Mouse (Mus musculus): Measurements from ENCODE around the gene Elac2. TPM values are rescaled to one million over a fixed set of nuclear protein-coding genes. Genes with fewer than 3 reads are reported as not detected.
A peak's percentile ranks its signal among the peaks of the same experiment; 100 is the strongest.

The Elac2 gene
- polyA plus RNA-seq, 1 experiment from 2014 or later = 7.1 TPM

DNA sequence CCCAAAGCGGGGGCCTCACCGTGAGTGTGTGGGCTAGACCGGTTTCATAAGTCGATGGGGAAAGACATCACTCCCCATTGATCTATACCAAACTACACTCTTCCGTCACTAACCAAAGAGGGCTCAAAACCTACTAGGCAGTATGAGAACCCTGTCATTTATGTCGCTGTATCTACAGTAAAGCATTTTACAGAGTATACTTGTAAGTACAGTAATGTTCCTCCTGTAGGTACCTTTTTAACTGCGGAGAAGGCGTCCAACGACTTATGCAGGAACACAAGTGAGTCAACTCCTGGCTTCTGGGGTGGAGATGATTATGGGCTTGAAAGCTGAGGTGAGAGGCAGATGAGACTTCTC is 629 bp downstream of the Elac2 start:
- Histone ChIP-seq H3K4me2 (replicated peaks; ENCODE audit: low read depth) (peak overlapping the region; percentile 94), H3K4me1 (replicated peaks; ENCODE audit: control insufficient read depth, insufficient read depth, low read length) (no peaks in the 10 kb centered on the region), H3K36me3 (ENCODE audit: control insufficient read depth, insufficient read depth) (peaks cover 23% of the 10 kb centered on the region), H3K9ac (ENCODE audit: low read depth, low read length) (peak overlapping the region; percentile 69), H3K4me3 (ENCODE audit: low read depth, low read length) (peak overlapping the region; percentile 76), H3K27me3 (replicated peaks; ENCODE audit: control insufficient read depth, insufficient read depth, low read length) (no peaks in the 10 kb centered on the region), H3K9me3 (ENCODE audit: control insufficient read depth) (no peaks in the 10 kb centered on the region), H3K27ac (ENCODE audit: low read depth, low read length) (no peak overlapping the region)
- no peak for ATAC-seq
- no peak for TF ChIP-seq CTCF (IDR thresholded peaks at IDR 0.05; ENCODE audit: low read depth)
- 8% methylated on average over 9 of the region's 9 CpGs for WGBS

DNA sequence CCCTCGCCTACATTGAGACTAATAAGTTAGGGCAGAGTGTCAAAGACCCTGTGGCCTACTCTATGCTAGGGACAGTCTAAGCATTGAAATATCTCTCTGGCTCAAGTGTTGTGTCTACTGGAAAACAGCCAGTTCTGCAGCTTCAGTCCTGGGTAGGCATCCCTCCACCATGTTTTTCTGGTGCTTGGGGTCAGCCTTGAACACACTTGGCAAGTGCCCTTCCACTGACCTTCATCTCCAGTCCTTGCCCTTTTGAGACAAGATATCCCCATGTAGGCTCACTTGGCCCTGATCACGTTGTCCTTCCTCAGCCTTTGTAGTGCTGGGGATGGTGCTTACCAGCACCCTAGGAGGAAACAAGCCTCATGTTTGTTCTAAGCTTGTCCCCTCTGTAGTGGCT is 9.7 kb downstream of the Elac2 start:
- Histone ChIP-seq H3K4me1 (replicated peaks; ENCODE audit: control insufficient read depth, insufficient read depth, low read length) (no peaks in the 10 kb centered on the region), H3K9ac (ENCODE audit: low read depth, low read length) (no peak overlapping the region), H3K36me3 (ENCODE audit: control insufficient read depth, insufficient read depth) (peaks cover 90% of the 10 kb centered on the region), H3K27ac (ENCODE audit: low read depth, low read length) (no peak overlapping the region), H3K9me3 (ENCODE audit: control insufficient read depth) (no peaks in the 10 kb centered on the region), H3K27me3 (replicated peaks; ENCODE audit: control insufficient read depth, insufficient read depth, low read length) (no peaks in the 10 kb centered on the region), H3K4me3 (ENCODE audit: low read depth, low read length) (no peak overlapping the region), H3K4me2 (replicated peaks; ENCODE audit: low read depth) (no peak overlapping the region)
- no peak for ATAC-seq
- WGBS = 88% methylated on average over 2 of the region's 2 CpGs
- TF ChIP-seq CTCF (IDR thresholded peaks at IDR 0.05; ENCODE audit: low read depth) = no peak

GRCm38 (mm10) chr11:64998439-64998838 is 19.6 kb downstream of the Elac2 start:
- H3K36me3 ChIP-seq (ENCODE audit: control insufficient read depth, insufficient read depth) = peaks cover 89% of the 10 kb centered on the region
- no peak overlapping the region for H3K27ac ChIP-seq (ENCODE audit: low read depth, low read length)
- 82% methylated on average over 3 of the region's 3 CpGs for WGBS
- H3K9ac ChIP-seq (ENCODE audit: low read depth, low read length) = no peak overlapping the region
- no peak overlapping the region for H3K4me2 ChIP-seq (replicated peaks; ENCODE audit: low read depth)
- ATAC-seq = no peak
- H3K27me3 ChIP-seq (replicated peaks; ENCODE audit: control insufficient read depth, insufficient read depth, low read length) = no peaks in the 10 kb centered on the region
- no peak for TF ChIP-seq CTCF (IDR thresholded peaks at IDR 0.05; ENCODE audit: low read depth)
- H3K4me3 ChIP-seq (ENCODE audit: low read depth, low read length) = no peak overlapping the region
- H3K9me3 ChIP-seq (ENCODE audit: control insufficient read depth) = no peaks in the 10 kb centered on the region
- H3K4me1 ChIP-seq (replicated peaks; ENCODE audit: control insufficient read depth, insufficient read depth, low read length) = no peaks in the 10 kb centered on the region

DNA sequence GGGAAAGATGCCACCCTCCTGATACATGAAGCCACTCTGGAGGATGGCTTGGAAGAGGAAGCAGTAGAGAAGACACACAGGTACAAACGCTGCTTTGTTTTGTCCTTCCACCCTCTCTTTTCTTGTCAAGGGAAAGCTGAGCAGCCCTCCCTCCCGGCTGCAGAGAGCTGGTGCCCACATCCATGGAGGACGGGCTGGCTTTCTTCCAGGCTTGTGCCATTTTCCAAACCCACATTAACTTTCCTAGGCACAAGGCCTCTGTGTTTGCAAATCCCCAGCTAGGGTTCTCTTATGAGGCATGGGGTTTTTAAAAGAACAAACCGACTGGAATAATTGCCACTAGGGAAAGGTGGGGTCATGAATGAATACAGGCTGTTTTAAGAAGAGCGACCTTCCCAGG is 20.8 kb downstream of the Elac2 start:
- Histone ChIP-seq H3K9ac (ENCODE audit: low read depth, low read length) (no peak overlapping the region), H3K36me3 (ENCODE audit: control insufficient read depth, insufficient read depth) (peaks cover 76% of the 10 kb centered on the region), H3K27ac (ENCODE audit: low read depth, low read length) (no peak overlapping the region), H3K4me2 (replicated peaks; ENCODE audit: low read depth) (no peak overlapping the region), H3K4me3 (ENCODE audit: low read depth, low read length) (no peak overlapping the region), H3K4me1 (replicated peaks; ENCODE audit: control insufficient read depth, insufficient read depth, low read length) (no peaks in the 10 kb centered on the region), H3K9me3 (ENCODE audit: control insufficient read depth) (no peaks in the 10 kb centered on the region), H3K27me3 (replicated peaks; ENCODE audit: control insufficient read depth, insufficient read depth, low read length) (no peaks in the 10 kb centered on the region)
- 92% methylated on average over 5 of the region's 5 CpGs for WGBS
- ATAC-seq = no peak
- no peak for TF ChIP-seq CTCF (IDR thresholded peaks at IDR 0.05; ENCODE audit: low read depth)

- Histone ChIP-seq H3K27ac (ENCODE audit: low read depth, low read length) (no peak overlapping the region), H3K9ac (ENCODE audit: low read depth, low read length) (no peak overlapping the region), H3K4me2 (replicated peaks; ENCODE audit: low read depth) (no peak overlapping the region), H3K4me3 (ENCODE audit: low read depth, low read length) (no peak overlapping the region), H3K9me3 (ENCODE audit: control insufficient read depth) (no peaks in the 10 kb centered on the region), H3K36me3 (ENCODE audit: control insufficient read depth, insufficient read depth) (peaks cover 64% of the 10 kb centered on the region), H3K4me1 (replicated peaks; ENCODE audit: control insufficient read depth, insufficient read depth, low read length) (no peaks in the 10 kb centered on the region), H3K27me3 (replicated peaks; ENCODE audit: control insufficient read depth, insufficient read depth, low read length) (no peaks in the 10 kb centered on the region)
- 89% methylated on average over 14 of the region's 14 CpGs for WGBS
- ATAC-seq = no peak
- no peak for TF ChIP-seq CTCF (IDR thresholded peaks at IDR 0.05; ENCODE audit: low read depth)
These were observed 22.9 kb downstream of the Elac2 start for GRCm38 (mm10) chr11:65001729-65002128.

GRCm38 (mm10) chr11:65003611-65004010 is 24.8 kb downstream of the Elac2 start:
- 55% methylated on average over 5 of the region's 5 CpGs for WGBS
- no peak for TF ChIP-seq CTCF (IDR thresholded peaks at IDR 0.05; ENCODE audit: low read depth)
- H3K4me1 ChIP-seq (replicated peaks; ENCODE audit: control insufficient read depth, insufficient read depth, low read length) = no peaks in the 10 kb centered on the region
- H3K4me2 ChIP-seq (replicated peaks; ENCODE audit: low read depth) = no peak overlapping the region
- peaks cover 53% of the 10 kb centered on the region for H3K36me3 ChIP-seq (ENCODE audit: control insufficient read depth, insufficient read depth)
- no peaks in the 10 kb centered on the region for H3K27me3 ChIP-seq (replicated peaks; ENCODE audit: control insufficient read depth, insufficient read depth, low read length)
- ATAC-seq = no peak
- no peaks in the 10 kb centered on the region for H3K9me3 ChIP-seq (ENCODE audit: control insufficient read depth)
- no peak overlapping the region for H3K27ac ChIP-seq (ENCODE audit: low read depth, low read length)
- no peak overlapping the region for H3K9ac ChIP-seq (ENCODE audit: low read depth, low read length)
- H3K4me3 ChIP-seq (ENCODE audit: low read depth, low read length) = no peak overlapping the region

- 67% methylated on average over 3 of the region's 3 CpGs for WGBS
- Histone ChIP-seq H3K27ac (ENCODE audit: low read depth, low read length) (no peak overlapping the region), H3K9me3 (ENCODE audit: control insufficient read depth) (no peaks in the 10 kb centered on the region), H3K4me1 (replicated peaks; ENCODE audit: control insufficient read depth, insufficient read depth, low read length) (no peaks in the 10 kb centered on the region), H3K36me3 (ENCODE audit: control insufficient read depth, insufficient read depth) (peaks cover 41% of the 10 kb centered on the region), H3K9ac (ENCODE audit: low read depth, low read length) (no peak overlapping the region), H3K4me2 (replicated peaks; ENCODE audit: low read depth) (no peak overlapping the region), H3K4me3 (ENCODE audit: low read depth, low read length) (no peak overlapping the region), H3K27me3 (replicated peaks; ENCODE audit: control insufficient read depth, insufficient read depth, low read length) (no peaks in the 10 kb centered on the region)
- no peak for TF ChIP-seq CTCF (IDR thresholded peaks at IDR 0.05; ENCODE audit: low read depth)
- ATAC-seq = no peak
These were observed 26.0 kb downstream of the Elac2 start for GRCm38 (mm10) chr11:65004836-65005235.

Data from intestine, postnatal 0 days (tissue).